Mouse (Mus musculus): ENCODE measurements around the gene Kcnk13. TPM values are rescaled to one million over a fixed set of nuclear protein-coding genes. Genes with fewer than 3 reads are reported as not detected.

Gene Kcnk13
- total and polyA plus RNA-seq, 3 experiments, result 0.13 TPM; not detected in 2

- H3K36me3 ChIP-seq (replicated peaks in 1 of 2; ENCODE audit: control insufficient read depth in 1 of 2, insufficient read depth in 1 of 2, low read length in 1 of 2), result no peaks in the 10 kb centered on the region
- no peaks in the 10 kb centered on the region for H3K27me3 ChIP-seq (replicated peaks)
- in situ Hi-C loops (cut with MboI; ENCODE audit: low pct_ligation_motif_present, low pct_unique_long_range_greater_than_20kb, low sequenced_read_pairs), result no loop called here
- no peak for DNase-seq (ENCODE audit: extremely low read depth)
- H3K4me1 ChIP-seq (ENCODE audit: control insufficient read depth in 1 of 2, insufficient read depth in 2 of 2), result peaks cover 24 to 43% of the 10 kb centered on the region in 2 experiments
- H3K27ac ChIP-seq (ENCODE audit: insufficient read depth, low read depth), result no peak overlapping the region
- TF ChIP-seq KAT2A (IDR thresholded peaks at IDR 0.05; ENCODE audit: insufficient replicate concordance, low read length) (no peak), IRF4 (IDR thresholded peaks at IDR 0.05; ENCODE audit: low read depth, low read length) (no peak), MYC (IDR thresholded peaks at IDR 0.05; ENCODE audit: low read depth, low read length) (no peak), SIN3A (IDR thresholded peaks at IDR 0.05; ENCODE audit: low read length) (no peak), ETS1 (conservative IDR thresholded peaks at IDR 0.05; ENCODE audit: low read depth, low read length) (no peak), POLR2A (IDR thresholded peaks at IDR 0.05; ENCODE audit: low read depth, low read length) (no peak), MEF2A (IDR thresholded peaks at IDR 0.05; ENCODE audit: borderline replicate concordance, low read depth, low read length) (no peak), TBP (conservative IDR thresholded peaks at IDR 0.05; ENCODE audit: low read depth, low read length) (no peak), MAFK (IDR thresholded peaks at IDR 0.05; ENCODE audit: insufficient replicate concordance, low read length) (no peak), JUN (IDR thresholded peaks at IDR 0.05; ENCODE audit: insufficient read depth, low read depth, low read length) (no peak), BHLHE40 (IDR thresholded peaks at IDR 0.05; ENCODE audit: low read depth, low read length) (no peak), MAZ (IDR thresholded peaks at IDR 0.05; ENCODE audit: low read depth, low read length) (no peak)
- no peak overlapping the region for H3K4me2 ChIP-seq (ENCODE audit: insufficient read depth, low read depth, poor library complexity, severe bottlenecking)
- no peak overlapping the region for H3K4me3 ChIP-seq (replicated peaks in 1 of 3; ENCODE audit: low read depth in 2 of 3, low read length in 2 of 3, poor library complexity in 1 of 3)
- dilution Hi-C loops (cut with MboI; ENCODE audit: extremely low pct_ligation_motif_present, extremely low pct_unique_long_range_greater_than_20kb, low sequenced_read_pairs), result no loop called here
- no peak overlapping the region for H3K9ac ChIP-seq (ENCODE audit: insufficient read depth, low read depth)
- H3K9me3 ChIP-seq (replicated peaks; ENCODE audit: low read length), result no peaks in the 10 kb centered on the region
- no peaks in the 10 kb centered on the region for H3K79me2 ChIP-seq (replicated peaks; ENCODE audit: control insufficient read depth, extremely low read depth, insufficient read depth, poor library complexity, severe bottlenecking)
Measured at GRCm38 (mm10) chr12:100089265-100089664, 125.0 kb downstream of the Kcnk13 start.

GRCm38 (mm10) chr12:100090750-100091149 lies 126.5 kb downstream of the Kcnk13 start:
- H3K4me3 ChIP-seq (replicated peaks in 1 of 3; ENCODE audit: low read depth in 2 of 3, low read length in 2 of 3, poor library complexity in 1 of 3), result no peak overlapping the region
- H3K9me3 ChIP-seq (replicated peaks; ENCODE audit: low read length), result no peaks in the 10 kb centered on the region
- H3K27ac ChIP-seq (ENCODE audit: insufficient read depth, low read depth), result peak overlapping the region; percentile 36; the same call in 1 of the 2 replicates
- TF ChIP-seq MAZ (IDR thresholded peaks at IDR 0.05; ENCODE audit: low read depth, low read length), result no peak
- no peak for TF ChIP-seq UBTF (IDR thresholded peaks at IDR 0.05; ENCODE audit: low read depth, low read length)
- 0 out of 2 replicates have a peak, but pooled peaks have one; percentile 20 for TF ChIP-seq ETS1 (conservative IDR thresholded peaks at IDR 0.05; ENCODE audit: low read depth, low read length)
- TF ChIP-seq ELF1 (IDR thresholded peaks at IDR 0.05; ENCODE audit: low read depth, low read length), result no peak
- no peak for TF ChIP-seq IRF4 (IDR thresholded peaks at IDR 0.05; ENCODE audit: low read depth, low read length)
- TF ChIP-seq TCF12 (IDR thresholded peaks at IDR 0.05; ENCODE audit: low read depth, low read length), result peak; percentile 53; the same call in 1 of the 2 replicates
- TF ChIP-seq POLR2AphosphoS2 (IDR thresholded peaks at IDR 0.05; ENCODE audit: low read depth, low read length), result no peak
- peak; percentile 67 for TF ChIP-seq EP300 (IDR thresholded peaks at IDR 0.05; ENCODE audit: low read length)
- no peak for TF ChIP-seq NRF1 (IDR thresholded peaks at IDR 0.05; ENCODE audit: low read depth, low read length)
- TF ChIP-seq MEF2A (IDR thresholded peaks at IDR 0.05; ENCODE audit: borderline replicate concordance, low read depth, low read length), result peak; percentile 97
- peak; percentile 36; the same call in 1 of the 2 replicates for TF ChIP-seq POLR2A (IDR thresholded peaks at IDR 0.05; ENCODE audit: low read depth, low read length)
- TF ChIP-seq NELFE (IDR thresholded peaks at IDR 0.05; ENCODE audit: low read depth, low read length), result no peak
- TF ChIP-seq MAX (IDR thresholded peaks at IDR 0.05; ENCODE audit: low read length), result peak; percentile 49; the same call in 1 of the 2 replicates
- TF ChIP-seq JUN (IDR thresholded peaks at IDR 0.05; ENCODE audit: insufficient read depth, low read depth, low read length), result no peak
- TF ChIP-seq BHLHE40 (IDR thresholded peaks at IDR 0.05; ENCODE audit: low read depth, low read length), result 0 out of 2 replicates have a peak, but pooled peaks have one; percentile 23
- no peak for TF ChIP-seq HCFC1 (IDR thresholded peaks at IDR 0.05; ENCODE audit: low read depth, low read length)
- no peak for TF ChIP-seq CTCF (conservative IDR thresholded peaks at IDR 0.05 in 1 of 2, IDR thresholded peaks at IDR 0.05 in 1 of 2; ENCODE audit: low read depth in 2 of 2, low read length in 2 of 2)
- no peak for TF ChIP-seq USF1 (IDR thresholded peaks at IDR 0.05; ENCODE audit: low read depth, low read length)
- TF ChIP-seq CHD2 (IDR thresholded peaks at IDR 0.05; ENCODE audit: low read length), result no peak
- TF ChIP-seq CHD1 (IDR thresholded peaks at IDR 0.05; ENCODE audit: low read depth, low read length), result peak; percentile 97
- no peak for TF ChIP-seq SIN3A (IDR thresholded peaks at IDR 0.05; ENCODE audit: low read length)
- TF ChIP-seq TBP (conservative IDR thresholded peaks at IDR 0.05; ENCODE audit: low read depth, low read length), result no peak
- dilution Hi-C loops (cut with MboI; ENCODE audit: extremely low pct_ligation_motif_present, extremely low pct_unique_long_range_greater_than_20kb, low sequenced_read_pairs), result no loop called here
- peaks cover 20 to 33% of the 10 kb centered on the region in 2 experiments for H3K4me1 ChIP-seq (ENCODE audit: control insufficient read depth in 1 of 2, insufficient read depth in 2 of 2)
- H3K27me3 ChIP-seq (replicated peaks), result no peaks in the 10 kb centered on the region
- no peak overlapping the region for H3K9ac ChIP-seq (ENCODE audit: insufficient read depth, low read depth)
- DNase-seq (ENCODE audit: extremely low read depth), result peak; percentile 73
- peak overlapping the region; percentile 25; the same call in 1 of the 2 replicates for H3K4me2 ChIP-seq (ENCODE audit: insufficient read depth, low read depth, poor library complexity, severe bottlenecking)
- no peaks in the 10 kb centered on the region for H3K36me3 ChIP-seq (replicated peaks in 1 of 2; ENCODE audit: control insufficient read depth in 1 of 2, insufficient read depth in 1 of 2, low read length in 1 of 2)
- in situ Hi-C loops (cut with MboI; ENCODE audit: low pct_ligation_motif_present, low pct_unique_long_range_greater_than_20kb, low sequenced_read_pairs), result no loop called here
- no peaks in the 10 kb centered on the region for H3K79me2 ChIP-seq (replicated peaks; ENCODE audit: control insufficient read depth, extremely low read depth, insufficient read depth, poor library complexity, severe bottlenecking)

Measured in CH12.LX (cell line).